22 mouse cellular contexts compared by ENCODE assay signal in genomic region chr14:79824670-79825446, GRCm38 (mm10). TPM values are rescaled to one million over a fixed set of nuclear protein-coding genes. Genes with fewer than 3 reads are reported as not detected.
DNase-seq lines count a peak whose midpoint lies in the region; ATAC-seq and TF ChIP-seq lines count a peak whose summit lies in the region.
"Had no signal": no experiment of that assay in that cellular context is flagged by ENCODE, and none has a peak within 500 bp of the region (broad histone marks: within the 10 kb centered on the region; RNA-seq: fewer than 3 reads in every experiment).

No protein-coding gene starts in this region.

- no peak overlapping the region for H3K4me3 ChIP-seq in heart, embryonic 10.5 days
- H3K4me3 ChIP-seq in heart, adult 2 months = no peak overlapping the region
- no peak overlapping the region for H3K4me3 ChIP-seq in hindbrain, embryonic 12.5 days
- H3K4me3 ChIP-seq: midbrain, embryonic 13.5 days; stomach, embryonic 15.5 days had no signal

- H3K4me2 ChIP-seq in hindbrain, embryonic 12.5 days (replicated peaks) = no peak overlapping the region
- H3K4me2 ChIP-seq: midbrain, embryonic 13.5 days; stomach, embryonic 15.5 days had no signal

- no peak for TF ChIP-seq EP300 in heart, adult 2 months (IDR thresholded peaks at IDR 0.05; ENCODE audit: insufficient read depth, low read depth, low read length)

- intact Hi-C loops in heart, adult 2 months (cut with DNase I) = no loop called here

- H3K9me3 ChIP-seq in heart, embryonic 10.5 days = no peaks in the 10 kb centered on the region
- H3K9me3 ChIP-seq in hindbrain, embryonic 12.5 days (replicated peaks) = no peaks in the 10 kb centered on the region
- H3K9me3 ChIP-seq: midbrain, embryonic 13.5 days; stomach, embryonic 15.5 days had no signal

- no peak for TF ChIP-seq POLR2A in heart, adult 2 months (IDR thresholded peaks at IDR 0.05; ENCODE audit: insufficient read depth, low read depth, low read length)

- ATAC-seq in hindbrain, embryonic 12.5 days (ENCODE audit: low FRiP score) = no peak
- ATAC-seq: CD4-positive, CD25-positive, alpha-beta regulatory T cell, adult 4 months; inflammation-experienced regulatory T-cells, adult 6 months; midbrain, embryonic 13.5 days had no signal

- no peaks in the 10 kb centered on the region for H3K79me2 ChIP-seq in heart, adult 2 months (replicated peaks; ENCODE audit: control insufficient read depth, insufficient read depth, low read length)

- DNase-seq in heart, embryonic 10.5 days (ENCODE audit: low spot score) = peak; percentile 64
- no peak for DNase-seq in heart, adult 2 months
- DNase-seq in layer of hippocampus, adult 11-12 months (ENCODE audit: low spot score) = peak; percentile 69
- peak; percentile 49 to 66 for DNase-seq in layer of hippocampus, postnatal 10 days (ENCODE audit: low spot score in 2 of 2)
- DNase-seq in right cerebral cortex, postnatal 10 days (ENCODE audit: low spot score in 2 of 2) = peak; percentile 57 to 58
- DNase-seq in gastrocnemius, postnatal 4 days (ENCODE audit: low spot score in 2 of 2) = no peak
- DNase-seq in retina, postnatal 1 day = no peak
- DNase-seq: adrenal gland, postnatal 25 days; cerebellum, postnatal 36 days; gastrocnemius, postnatal 25 days; kidney, adult 9 months; liver; lung, adult 2 months; spleen, adult 18-20 months; thymus, postnatal 4 days had no signal

- WGBS in heart, embryonic 10.5 days = 87% methylated on average over 11 of the region's 11 CpGs
- 84% methylated on average over 11 of the region's 11 CpGs for WGBS in heart, adult 2 months
- 88% methylated on average over 11 of the region's 11 CpGs for WGBS in hindbrain, embryonic 12.5 days

- H3K36me3 ChIP-seq in heart, embryonic 10.5 days = no peaks in the 10 kb centered on the region
- no peaks in the 10 kb centered on the region for H3K36me3 ChIP-seq in heart, adult 2 months (ENCODE audit: control insufficient read depth, insufficient read depth, low read length)
- H3K36me3 ChIP-seq in hindbrain, embryonic 12.5 days = no peaks in the 10 kb centered on the region
- H3K36me3 ChIP-seq: midbrain, embryonic 13.5 days; stomach, embryonic 15.5 days had no signal

- no peak overlapping the region for H3K27ac ChIP-seq in heart, embryonic 10.5 days
- no peak overlapping the region for H3K27ac ChIP-seq in heart, adult 2 months
- no peak overlapping the region for H3K27ac ChIP-seq in hindbrain, embryonic 12.5 days
- H3K27ac ChIP-seq: macrophage; midbrain, embryonic 13.5 days; stomach, embryonic 15.5 days had no signal

- no peak for TF ChIP-seq CTCF in heart, adult 2 months (IDR thresholded peaks at IDR 0.05)

- H3K27me3 ChIP-seq in heart, embryonic 10.5 days (ENCODE audit: insufficient read depth, poor library complexity, severe bottlenecking) = no peaks in the 10 kb centered on the region
- H3K27me3 ChIP-seq in heart, adult 2 months (ENCODE audit: control insufficient read depth, insufficient read depth, low read length) = no peaks in the 10 kb centered on the region
- no peaks in the 10 kb centered on the region for H3K27me3 ChIP-seq in hindbrain, embryonic 12.5 days
- H3K27me3 ChIP-seq: stomach, embryonic 15.5 days had no signal

- no peak overlapping the region for H3K9ac ChIP-seq in heart, adult 2 months (ENCODE audit: low read depth, low read length)
- H3K9ac ChIP-seq in hindbrain, embryonic 12.5 days = no peak overlapping the region
- H3K9ac ChIP-seq: midbrain, embryonic 13.5 days; stomach, embryonic 15.5 days had no signal

- peaks cover 7% of the 10 kb centered on the region; the same call in 1 of the 2 replicates for H3K4me1 ChIP-seq in heart, embryonic 10.5 days
- peaks cover 2% of the 10 kb centered on the region; the same call in 1 of the 2 replicates for H3K4me1 ChIP-seq in heart, adult 2 months (ENCODE audit: control insufficient read depth, insufficient read depth, low read length)
- H3K4me1 ChIP-seq in hindbrain, embryonic 12.5 days = peaks cover 13% of the 10 kb centered on the region
- H3K4me1 ChIP-seq: stomach, embryonic 15.5 days had no signal

RNA-seq across cellular contexts. Expression of gene Pcdh8, which starts 53.7 kb away (rescaled TPM):
- polyA plus RNA-seq in heart, embryonic 10.5 days (2016; fragmentation: Nextera tagmentation; extraction: Ambion mirVana) = 0.09 and 0.50 TPM in 2 replicates
- not detected for total RNA-seq in heart, adult 2 months (2021)
- not detected in 2 replicates for polyA plus RNA-seq in heart, adult 2 months (2012; rRNA removed)
- 10 to 100 TPM; 74.9 to 78.2 TPM for total RNA-seq in layer of hippocampus, postnatal 10 days (2021)
- total RNA-seq in gastrocnemius, postnatal 4 days (2021) = under 1 TPM; 0.08 to 0.10 TPM
- 40.7 and 42.6 TPM in 2 replicates for polyA plus RNA-seq in hindbrain, embryonic 12.5 days (2016; fragmentation: Nextera tagmentation; extraction: Ambion mirVana)
- total RNA-seq: gastrocnemius, postnatal 25 days; hematopoietic stem cell, adult 5-6 weeks had no signal
- polyA plus RNA-seq: CD4-positive, CD25-positive, alpha-beta regulatory T cell, adult 4 months; inflammation-experienced regulatory T-cells, adult 6 months; lung, adult 2 months; macrophage had no signal

Comparison
In these comparisons a context has a peak if more than half of its experiments do, and no peak if none do; other contexts are left out.
1. DNase-seq: peak in heart, embryonic 10.5 days (single experiment), layer of hippocampus, adult 11-12 months (single experiment), layer of hippocampus, postnatal 10 days (2 of 2) and right cerebral cortex, postnatal 10 days (2 of 2); none in heart, adult 2 months (0 of 2), gastrocnemius, postnatal 4 days (0 of 2) and retina, postnatal 1 day (single experiment).
2. RNA of gene Pcdh8, which starts 53.7 kb away (total RNA-seq): 74.9 to 78.2 TPM in layer of hippocampus, postnatal 10 days; 0.08 to 0.10 TPM in gastrocnemius, postnatal 4 days and not detected in heart, adult 2 months; every median in the first group is over 10 times any median in the second.